Mouse (Mus musculus): Measurements from ENCODE around the gene Il17a. TPM values are rescaled to one million over a fixed set of nuclear protein-coding genes. Genes with fewer than 3 reads are reported as not detected.
A peak's percentile ranks its signal among the peaks of the same experiment; 100 is the strongest.
"Not testable (repeated sequence)": the region's sequence is repeated elsewhere in the genome, so short reads cannot be mapped to it uniquely, and the experiment has no call there.

Gene Il17a
- polyA plus RNA-seq, 1 experiment from 2014 or later: not detected

- WGBS: 88% methylated on average over 6 of the region's 6 CpGs
- H3K27me3 ChIP-seq (ENCODE audit: control insufficient read depth, insufficient read depth, low read length): no peaks in the 10 kb centered on the region
- no peak overlapping the region for H3K9ac ChIP-seq (ENCODE audit: low read depth, low read length)
- H3K36me3 ChIP-seq (ENCODE audit: control insufficient read depth, insufficient read depth, low read length): no peaks in the 10 kb centered on the region
- H3K9me3 ChIP-seq (ENCODE audit: control insufficient read depth, low read length): no peaks in the 10 kb centered on the region
- no peak overlapping the region for H3K27ac ChIP-seq (ENCODE audit: low read depth, low read length)
- no peak overlapping the region for H3K4me3 ChIP-seq (ENCODE audit: low read depth, low read length)
- H3K4me2 ChIP-seq (replicated peaks; ENCODE audit: low read depth, low read length): no peak overlapping the region
- DNase-seq (ENCODE audit: low spot score) (no peak), ATAC-seq (ENCODE audit: low FRiP score) (no peak)
- no peaks in the 10 kb centered on the region for H3K4me1 ChIP-seq (replicated peaks; ENCODE audit: control insufficient read depth, insufficient read depth, low read length)
These were observed 35.8 kb downstream of the Il17a start for GRCm38 (mm10) chr1:20766526-20766925.

DNA sequence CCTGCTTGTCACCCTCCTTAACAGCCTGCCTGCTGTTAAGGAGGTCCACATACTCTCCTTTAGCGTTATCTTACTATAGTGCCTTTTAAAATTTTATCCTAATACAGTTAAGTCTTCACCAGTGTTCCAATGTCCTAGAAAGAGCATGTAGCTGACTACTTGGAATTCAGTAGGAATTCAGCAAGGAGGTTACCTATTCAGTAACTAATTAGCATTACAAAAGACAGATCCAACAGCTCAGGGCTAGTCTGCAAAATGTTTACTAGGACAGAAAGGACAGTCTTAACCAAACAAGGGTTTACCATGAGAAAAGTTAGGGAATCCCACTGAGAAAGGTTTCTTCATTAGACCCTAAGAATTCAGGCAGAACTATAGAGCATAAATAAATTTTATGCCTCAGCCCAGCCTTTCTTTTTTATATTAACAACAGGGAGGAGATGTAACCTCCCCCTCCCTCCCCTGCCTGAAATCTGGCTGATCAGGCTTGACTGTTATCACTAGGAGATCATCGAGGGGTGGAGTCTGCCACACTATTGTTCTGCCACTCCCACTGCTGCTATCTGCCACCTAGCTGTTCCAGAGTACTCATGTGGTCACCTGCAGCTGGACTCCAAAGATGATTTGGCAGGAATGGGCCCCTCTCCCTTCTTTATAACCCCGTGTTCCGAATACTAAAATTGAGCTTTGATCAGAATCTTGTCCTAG, 43.5 kb downstream of the Il17a start:
- not testable (repeated sequence) for H3K9me3 ChIP-seq (ENCODE audit: control insufficient read depth, low read length); H3K27ac ChIP-seq (ENCODE audit: low read depth, low read length); H3K4me1 ChIP-seq (replicated peaks; ENCODE audit: control insufficient read depth, insufficient read depth, low read length); H3K4me2 ChIP-seq (replicated peaks; ENCODE audit: low read depth, low read length); ATAC-seq (ENCODE audit: low FRiP score); H3K27me3 ChIP-seq (ENCODE audit: control insufficient read depth, insufficient read depth, low read length); H3K36me3 ChIP-seq (ENCODE audit: control insufficient read depth, insufficient read depth, low read length); H3K9ac ChIP-seq (ENCODE audit: low read depth, low read length); H3K4me3 ChIP-seq (ENCODE audit: low read depth, low read length); DNase-seq (ENCODE audit: low spot score)
- WGBS: 89% methylated on average over 4 of the region's 4 CpGs

DNA sequence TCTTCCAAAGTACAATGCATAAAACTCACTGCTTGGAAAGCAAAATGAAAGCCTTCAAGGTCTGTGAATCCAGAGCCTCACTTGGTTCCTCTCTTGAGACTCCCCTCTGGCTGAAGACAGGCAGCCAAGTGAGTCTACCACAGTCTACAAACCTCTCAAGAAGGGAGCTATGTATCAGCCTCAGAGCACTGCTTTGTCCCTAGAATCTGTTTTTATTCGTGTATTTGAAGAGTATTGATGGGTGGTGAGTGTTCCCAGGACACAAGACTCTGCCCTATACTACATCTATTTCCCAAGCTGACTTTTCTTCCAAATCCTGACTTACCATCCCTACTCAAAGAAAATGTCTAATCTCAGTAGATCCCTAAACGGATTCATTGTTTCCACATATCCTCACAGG, 47.7 kb downstream of the Il17a start:
- Histone ChIP-seq H3K4me3 (ENCODE audit: low read depth, low read length) (no peak overlapping the region), H3K9ac (ENCODE audit: low read depth, low read length) (no peak overlapping the region), H3K4me1 (replicated peaks; ENCODE audit: control insufficient read depth, insufficient read depth, low read length) (no peaks in the 10 kb centered on the region), H3K36me3 (ENCODE audit: control insufficient read depth, insufficient read depth, low read length) (no peaks in the 10 kb centered on the region), H3K9me3 (ENCODE audit: control insufficient read depth, low read length) (no peaks in the 10 kb centered on the region), H3K27me3 (ENCODE audit: control insufficient read depth, insufficient read depth, low read length) (no peaks in the 10 kb centered on the region), H3K27ac (ENCODE audit: low read depth, low read length) (no peak overlapping the region), H3K4me2 (replicated peaks; ENCODE audit: low read depth, low read length) (no peak overlapping the region)
- WGBS: 81% methylated on average over 2 of the region's 2 CpGs
- no peak for DNase-seq (ENCODE audit: low spot score)
- no peak for ATAC-seq (ENCODE audit: low FRiP score)

MicroRNAs encoded within 50 kb of the gene (microRNA counts, 519-probe panel; counts per million panel counts)
- 2,447 counts per million, percentile 8 among the panel's probes with 10 or more counts for microRNA mmu-miR-133b

Other genes with a start within 250 kb of the Il17a start
- gene Pkhd1, start 112.8 kb upstream of the Il17a start, polyA plus RNA-seq (2014; fragmentation: Nextera tagmentation; extraction: Ambion mirVana): 0.09 TPM in 1 of 2 replicates, not detected in the other
- gene Il17f, start 59.7 kb downstream of the Il17a start, polyA plus RNA-seq (2014; fragmentation: Nextera tagmentation; extraction: Ambion mirVana): not detected in 2 replicates
- gene Mcm3, start 89.4 kb downstream of the Il17a start, polyA plus RNA-seq (2014; fragmentation: Nextera tagmentation; extraction: Ambion mirVana): 152 and 168 TPM in 2 replicates
- 10.0 and 11.9 TPM in 2 replicates for gene Paqr8, start 159.7 kb downstream of the Il17a start, polyA plus RNA-seq (2014; fragmentation: Nextera tagmentation; extraction: Ambion mirVana)
- 4.0 and 4.3 TPM in 2 replicates for gene Efhc1, start 220.7 kb downstream of the Il17a start, polyA plus RNA-seq (2014; fragmentation: Nextera tagmentation; extraction: Ambion mirVana)